Comparison of ENCODE assay signal across 8 mouse cellular contexts in the genomic region with DNA sequence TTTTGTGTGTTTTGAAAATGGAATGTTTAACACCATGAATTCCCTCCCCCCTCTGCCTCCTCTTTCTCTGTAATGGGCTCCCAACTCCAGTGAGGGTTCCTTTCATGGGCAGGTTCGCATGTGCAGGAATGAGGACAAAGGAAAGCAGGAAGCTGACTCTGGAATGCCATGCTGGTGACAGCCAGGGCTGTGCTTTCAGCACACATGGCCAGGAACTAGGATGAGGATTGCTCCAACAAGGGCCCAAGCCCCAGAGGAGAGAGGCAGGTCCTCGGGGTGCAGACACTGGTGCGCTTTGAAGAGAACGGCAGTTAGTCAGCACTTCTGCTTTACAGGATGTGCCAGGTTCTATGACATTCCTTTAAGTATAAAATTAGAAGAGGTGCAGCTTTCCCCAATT.
DNase-seq lines count a peak whose midpoint lies in the region; ATAC-seq lines count a peak whose summit lies in the region.
"Had no signal": no experiment of that assay in that cellular context is flagged by ENCODE, and none has a peak within 500 bp of the region (broad histone marks: within the 10 kb centered on the region; RNA-seq: fewer than 3 reads in every experiment).

No protein-coding gene starts in this region.

- H3K4me1 ChIP-seq in forebrain, embryonic 14.5 days (ENCODE audit: control insufficient read depth, insufficient read depth, low read length) = peaks cover 24% of the 10 kb centered on the region
- H3K4me1 ChIP-seq in limb, embryonic 15.5 days = peaks cover 14% of the 10 kb centered on the region
- H3K4me1 ChIP-seq in kidney, embryonic 14.5 days (ENCODE audit: control insufficient read depth, insufficient read depth, low read length) = peaks cover 9% of the 10 kb centered on the region

- H3K27me3 ChIP-seq in forebrain, embryonic 14.5 days (replicated peaks; ENCODE audit: control insufficient read depth, insufficient read depth, low read length) = no peaks in the 10 kb centered on the region
- no peaks in the 10 kb centered on the region for H3K27me3 ChIP-seq in limb, embryonic 15.5 days
- no peaks in the 10 kb centered on the region for H3K27me3 ChIP-seq in kidney, embryonic 14.5 days (ENCODE audit: control insufficient read depth, insufficient read depth, low read length)

- H3K4me3 ChIP-seq in forebrain, embryonic 14.5 days (ENCODE audit: low read depth, low read length) = no peak overlapping the region
- no peak overlapping the region for H3K4me3 ChIP-seq in limb, embryonic 15.5 days
- H3K4me3 ChIP-seq in kidney, embryonic 14.5 days (ENCODE audit: low read length) = no peak overlapping the region
- H3K4me3 ChIP-seq: erythroblast, embryonic 14.5 days had no signal

- H3K9ac ChIP-seq in forebrain, embryonic 14.5 days (ENCODE audit: low read length) = peak overlapping the region; percentile 33; the same call in 1 of the 2 replicates
- no peak overlapping the region for H3K9ac ChIP-seq in limb, embryonic 15.5 days
- H3K9ac ChIP-seq in kidney, embryonic 14.5 days (ENCODE audit: low read depth, low read length) = no peak overlapping the region

- H3K27ac ChIP-seq in forebrain, embryonic 14.5 days (ENCODE audit: low read depth, low read length) = peak overlapping the region; percentile 90
- 0 out of 2 replicates have a peak overlapping the region, but pooled peaks have one; percentile 35 for H3K27ac ChIP-seq in limb, embryonic 15.5 days
- H3K27ac ChIP-seq in kidney, embryonic 14.5 days (ENCODE audit: low read depth, low read length) = no peak overlapping the region

- peak; percentile 81 for ATAC-seq in forebrain, embryonic 14.5 days
- ATAC-seq in limb, embryonic 15.5 days (ENCODE audit: insufficient number of reproducible peaks, low FRiP score, low TSS enrichment, low read depth) = no peak
- ATAC-seq in kidney, embryonic 14.5 days (ENCODE audit: low FRiP score, low TSS enrichment) = no peak

- H3K36me3 ChIP-seq in forebrain, embryonic 14.5 days (ENCODE audit: control insufficient read depth, insufficient read depth, low read length) = peaks cover 6% of the 10 kb centered on the region; the same call in 1 of the 2 replicates
- peaks cover 9% of the 10 kb centered on the region; the same call in 1 of the 2 replicates for H3K36me3 ChIP-seq in limb, embryonic 15.5 days
- H3K36me3 ChIP-seq in kidney, embryonic 14.5 days (ENCODE audit: control insufficient read depth, insufficient read depth, low read length) = no peaks in the 10 kb centered on the region

- peak; percentile 31 for DNase-seq in right cerebral cortex, postnatal 25 days
- no peak for DNase-seq in right cerebral cortex, postnatal 10 days (ENCODE audit: low spot score in 2 of 2)
- DNase-seq in forebrain, embryonic 14.5 days (ENCODE audit: low spot score) = peak; percentile 72
- no peak for DNase-seq in gastrocnemius, postnatal 4 days (ENCODE audit: low spot score in 2 of 2)
- DNase-seq in adrenal gland, adult (ENCODE audit: inconsistent age in 2 of 2, low spot score in 1 of 2) = no peak

- 0 out of 2 replicates have a peak overlapping the region, but pooled peaks have one; percentile 6 for H3K4me2 ChIP-seq in forebrain, embryonic 14.5 days (ENCODE audit: low read length)
- H3K4me2 ChIP-seq in limb, embryonic 15.5 days = no peak overlapping the region
- H3K4me2 ChIP-seq in kidney, embryonic 14.5 days (replicated peaks; ENCODE audit: low read depth, low read length) = no peak overlapping the region

- WGBS in forebrain, embryonic 14.5 days = 9% methylated on average over 4 of the region's 4 CpGs
- WGBS in limb, embryonic 15.5 days = 20% methylated on average over 4 of the region's 4 CpGs
- WGBS in kidney, embryonic 14.5 days = 43% methylated on average over 4 of the region's 4 CpGs

- no peaks in the 10 kb centered on the region for H3K9me3 ChIP-seq in forebrain, embryonic 14.5 days (replicated peaks; ENCODE audit: control insufficient read depth, low read length)
- no peaks in the 10 kb centered on the region for H3K9me3 ChIP-seq in limb, embryonic 15.5 days
- no peaks in the 10 kb centered on the region for H3K9me3 ChIP-seq in kidney, embryonic 14.5 days (ENCODE audit: control insufficient read depth, low read length)

Comparison
In these comparisons a context has a peak if more than half of its experiments do, and no peak if none do; other contexts are left out.
1. DNase-seq: peak in right cerebral cortex, postnatal 25 days (single experiment) and forebrain, embryonic 14.5 days (single experiment); none in right cerebral cortex, postnatal 10 days (0 of 2), gastrocnemius, postnatal 4 days (0 of 2) and adrenal gland, adult (0 of 2).